Mouse (Mus musculus) forebrain, embryonic 13.5 days (tissue): ENCODE data around the gene Tmem50b. TPM values are rescaled to one million over a fixed set of nuclear protein-coding genes. Genes with fewer than 3 reads are reported as not detected.

Source experiments
- ATAC-seq: fragments of 200-750 bp; cut with Nextera tagmentation; 2 replicates; pipeline ENCODE4 v1.8.0; 2017
- H3K27ac ChIP-seq: fragments of 300-500 bp; sonication (generic); 2 replicates; pipeline ENCODE4 v1.5.1; 2015; ENCODE audit warnings: inconsistent platforms, mild to moderate bottlenecking, moderate library complexity
- H3K27me3 ChIP-seq: fragments of 300-500 bp; sonication (generic); 2 replicates; pipeline ENCODE4 v1.6.1; 2015; ENCODE audit warnings: mild to moderate bottlenecking, inconsistent platforms
- H3K36me3 ChIP-seq: fragments of 300-500 bp; sonication (generic); 2 replicates; pipeline ENCODE4 v1.6.1; 2015; ENCODE audit warnings: mild to moderate bottlenecking, inconsistent platforms; ENCODE audit not compliant: poor library complexity, severe bottlenecking
- H3K4me1 ChIP-seq: fragments of 300-500 bp; sonication (generic); 2 replicates; pipeline ENCODE4 v1.6.1; 2015; ENCODE audit warnings: inconsistent platforms
- H3K4me2 ChIP-seq: fragments of 300-500 bp; sonication (generic); 2 replicates; pipeline ENCODE4 v1.6.1; 2015; ENCODE audit warnings: inconsistent platforms, mild to moderate bottlenecking, moderate library complexity
- H3K4me3 ChIP-seq: fragments of 300-500 bp; sonication (generic); 2 replicates; pipeline ENCODE4 v1.5.1; 2015; ENCODE audit warnings: mild to moderate bottlenecking, inconsistent platforms
- H3K9ac ChIP-seq: fragments of 300-500 bp; sonication (generic); 2 replicates; pipeline ENCODE4 v1.6.1; 2015; ENCODE audit warnings: mild to moderate bottlenecking, inconsistent platforms
- H3K9me3 ChIP-seq: fragments of 300-500 bp; sonication (generic); replicated peaks from 2 replicates; pipeline ENCODE4 v1.6.1; 2016; ENCODE audit warnings: inconsistent platforms
- WGBS: fragments of 180-500 bp; shearing (Covaris S2); methylation state at CpG from one replicate; pipeline ENCODE4 v1.1.7; 2015; 5-methylcytosine and 5-hydroxymethylcytosine counted together
- polyA plus RNA-seq: library from polyadenylated mRNA; unstranded; fragments of >200 nt; fragmentation: Nextera tagmentation; extraction: Ambion mirVana; gene quantifications from 2 replicates; pipeline ENCODE4 v1.2.1, GENCODE M21; 2015

Gene Tmem50b
- polyA plus RNA-seq, 1 experiment from 2014 or later: 55.6 TPM

- Histone ChIP-seq H3K4me3 (no peak overlapping the region), H3K4me2 (no peak overlapping the region), H3K27ac (no peak overlapping the region), H3K9me3 (no peaks in the 10 kb centered on the region), H3K36me3 (peaks cover 96% of the 10 kb centered on the region), H3K4me1 (no peaks in the 10 kb centered on the region), H3K27me3 (no peaks in the 10 kb centered on the region), H3K9ac (no peak overlapping the region)
- 92% methylated on average over 4 of the region's 4 CpGs for WGBS
- ATAC-seq: no peak
Measured at GRCm38 (mm10) chr16:91629749-91630148, 32.1 kb upstream of the Tmem50b start.

- Histone ChIP-seq H3K36me3 (peaks cover 95% of the 10 kb centered on the region), H3K27ac (no peak overlapping the region), H3K27me3 (no peaks in the 10 kb centered on the region), H3K9me3 (no peaks in the 10 kb centered on the region), H3K4me3 (no peak overlapping the region), H3K4me1 (no peaks in the 10 kb centered on the region), H3K4me2 (no peak overlapping the region), H3K9ac (no peak overlapping the region)
- no peak for ATAC-seq
- 94% methylated on average over 3 of the region's 3 CpGs for WGBS
Measured at GRCm38 (mm10) chr16:91628673-91629072, 31.1 kb upstream of the Tmem50b start.

GRCm38 (mm10) chr16:91627831-91628230 is 30.2 kb upstream of the Tmem50b start:
- H3K27ac ChIP-seq: no peak overlapping the region
- peaks cover 97% of the 10 kb centered on the region for H3K36me3 ChIP-seq
- H3K4me2 ChIP-seq: no peak overlapping the region
- no peaks in the 10 kb centered on the region for H3K4me1 ChIP-seq
- H3K9me3 ChIP-seq: no peaks in the 10 kb centered on the region
- no peak overlapping the region for H3K9ac ChIP-seq
- no peak for ATAC-seq
- no peaks in the 10 kb centered on the region for H3K27me3 ChIP-seq
- H3K4me3 ChIP-seq: no peak overlapping the region
- 90% methylated on average over 7 of the region's 7 CpGs for WGBS

- no peak overlapping the region for H3K27ac ChIP-seq
- no peak overlapping the region for H3K4me3 ChIP-seq
- no peak overlapping the region for H3K4me2 ChIP-seq
- H3K9me3 ChIP-seq: no peaks in the 10 kb centered on the region
- no peaks in the 10 kb centered on the region for H3K27me3 ChIP-seq
- H3K4me1 ChIP-seq: peaks cover 3% of the 10 kb centered on the region; the same call in 1 of the 2 replicates
- H3K36me3 ChIP-seq: peaks cover 82% of the 10 kb centered on the region
- ATAC-seq: no peak
- WGBS: 88% methylated on average over 9 of the region's 9 CpGs
- no peak overlapping the region for H3K9ac ChIP-seq
Measured at GRCm38 (mm10) chr16:91623074-91623473, 25.5 kb upstream of the Tmem50b start.

GRCm38 (mm10) chr16:91620991-91621390 is 23.4 kb upstream of the Tmem50b start:
- Histone ChIP-seq H3K27ac (no peak overlapping the region), H3K36me3 (peaks cover 62% of the 10 kb centered on the region), H3K27me3 (no peaks in the 10 kb centered on the region), H3K4me1 (peaks cover 8% of the 10 kb centered on the region; the same call in 1 of the 2 replicates), H3K9me3 (no peaks in the 10 kb centered on the region), H3K4me3 (no peak overlapping the region), H3K4me2 (no peak overlapping the region), H3K9ac (no peak overlapping the region)
- ATAC-seq: no peak
- 93% methylated on average over 11 of the region's 11 CpGs for WGBS

- H3K4me1 ChIP-seq: peaks cover 8% of the 10 kb centered on the region; the same call in 1 of the 2 replicates
Measured at GRCm38 (mm10) chr16:91620185-91620584, 22.6 kb upstream of the Tmem50b start.

GRCm38 (mm10) chr16:91618511-91619501 is 21.2 kb upstream of the Tmem50b start, which contains the start of gene Dnajc28:
Gene Dnajc28 (minus strand): TSS chr16:91619026.
- H3K4me1 ChIP-seq: peaks cover 8% of the 10 kb centered on the region; the same call in 1 of the 2 replicates
- whole genome bisulfite sequencing: 10% methylated on average over 39 of the region's 39 CpGs
- H3K27ac ChIP-seq: no peak within 1 kb of the TSS
- H3K27me3 ChIP-seq: no peaks in the 10 kb centered on the region
- peak within 1 kb of the TSS; percentile 78 for H3K9ac ChIP-seq
- ATAC-seq: peak; percentile 97
- peak within 1 kb of the TSS; percentile 65 for H3K4me3 ChIP-seq
- peaks cover 41% of the 10 kb centered on the region for H3K36me3 ChIP-seq
- H3K9me3 ChIP-seq: no peaks in the 10 kb centered on the region
- peak within 1 kb of the TSS; percentile 70 for H3K4me2 ChIP-seq

More at GRCm38 (mm10) chr16:91620185-91620584, 22.6 kb upstream of the Tmem50b start:
- ATAC-seq: no peak
- H3K4me2 ChIP-seq: no peak overlapping the region
- 94% methylated on average over 5 of the region's 5 CpGs for WGBS
- H3K4me3 ChIP-seq: no peak overlapping the region
- H3K27me3 ChIP-seq: no peaks in the 10 kb centered on the region
- no peak overlapping the region for H3K9ac ChIP-seq
- no peaks in the 10 kb centered on the region for H3K9me3 ChIP-seq
- no peak overlapping the region for H3K27ac ChIP-seq
- peaks cover 54% of the 10 kb centered on the region for H3K36me3 ChIP-seq

- Histone ChIP-seq H3K36me3 (no peaks in the 10 kb centered on the region), H3K27me3 (no peaks in the 10 kb centered on the region), H3K9ac (no peak overlapping the region), H3K27ac (no peak overlapping the region), H3K9me3 (no peaks in the 10 kb centered on the region), H3K4me1 (peaks cover 8% of the 10 kb centered on the region; the same call in 1 of the 2 replicates), H3K4me3 (no peak overlapping the region), H3K4me2 (no peak overlapping the region)
- ATAC-seq: no peak
- WGBS: 87% methylated on average over 6 of the region's 6 CpGs
Measured at GRCm38 (mm10) chr16:91614552-91614951, 17.0 kb upstream of the Tmem50b start.

- no peak for ATAC-seq
- Histone ChIP-seq H3K36me3 (no peaks in the 10 kb centered on the region), H3K9ac (no peak overlapping the region), H3K27ac (no peak overlapping the region), H3K4me1 (no peaks in the 10 kb centered on the region), H3K9me3 (no peaks in the 10 kb centered on the region), H3K27me3 (no peaks in the 10 kb centered on the region), H3K4me3 (no peak overlapping the region), H3K4me2 (no peak overlapping the region)
- 74% methylated on average over 5 of the region's 5 CpGs for WGBS
Measured at GRCm38 (mm10) chr16:91612525-91612924, 14.9 kb upstream of the Tmem50b start.

GRCm38 (mm10) chr16:91611248-91611647 is 13.6 kb upstream of the Tmem50b start:
- H3K4me1 ChIP-seq: no peaks in the 10 kb centered on the region
- no peak for ATAC-seq
- no peak overlapping the region for H3K27ac ChIP-seq
- H3K27me3 ChIP-seq: no peaks in the 10 kb centered on the region
- 69% methylated on average over 11 of the region's 11 CpGs for WGBS
- no peaks in the 10 kb centered on the region for H3K36me3 ChIP-seq
- no peak overlapping the region for H3K4me2 ChIP-seq
- H3K4me3 ChIP-seq: no peak overlapping the region
- H3K9me3 ChIP-seq: no peaks in the 10 kb centered on the region
- no peak overlapping the region for H3K9ac ChIP-seq

- 87% methylated on average over 9 of the region's 9 CpGs for WGBS
Measured at GRCm38 (mm10) chr16:91609501-91610245, 12.1 kb upstream of the Tmem50b start.

GRCm38 (mm10) chr16:91606958-91607357 is 9.4 kb upstream of the Tmem50b start:
- whole genome bisulfite sequencing: 88% methylated on average over 8 of the region's 8 CpGs

More at GRCm38 (mm10) chr16:91609501-91610245, 12.1 kb upstream of the Tmem50b start:
- H3K27ac ChIP-seq: no peak overlapping the region
- H3K36me3 ChIP-seq: no peaks in the 10 kb centered on the region
- H3K9me3 ChIP-seq: no peaks in the 10 kb centered on the region
- no peak for ATAC-seq
- no peak overlapping the region for H3K4me2 ChIP-seq
- H3K27me3 ChIP-seq: no peaks in the 10 kb centered on the region
- H3K9ac ChIP-seq: no peak overlapping the region
- no peak overlapping the region for H3K4me3 ChIP-seq
- H3K4me1 ChIP-seq: no peaks in the 10 kb centered on the region

More at GRCm38 (mm10) chr16:91606958-91607357, 9.4 kb upstream of the Tmem50b start:
- H3K36me3 ChIP-seq: no peaks in the 10 kb centered on the region
- H3K4me1 ChIP-seq: no peaks in the 10 kb centered on the region
- no peak for ATAC-seq
- no peak overlapping the region for H3K27ac ChIP-seq
- no peaks in the 10 kb centered on the region for H3K27me3 ChIP-seq
- no peaks in the 10 kb centered on the region for H3K9me3 ChIP-seq
- no peak overlapping the region for H3K9ac ChIP-seq
- no peak overlapping the region for H3K4me3 ChIP-seq
- no peak overlapping the region for H3K4me2 ChIP-seq
